Mouse (Mus musculus): Measurements from ENCODE around the gene Gm5799.
"Not testable (repeated sequence)": the region's sequence is repeated elsewhere in the genome, so short reads cannot be mapped to it uniquely, and the experiment has no call there.

Gm5799 gene

DNA sequence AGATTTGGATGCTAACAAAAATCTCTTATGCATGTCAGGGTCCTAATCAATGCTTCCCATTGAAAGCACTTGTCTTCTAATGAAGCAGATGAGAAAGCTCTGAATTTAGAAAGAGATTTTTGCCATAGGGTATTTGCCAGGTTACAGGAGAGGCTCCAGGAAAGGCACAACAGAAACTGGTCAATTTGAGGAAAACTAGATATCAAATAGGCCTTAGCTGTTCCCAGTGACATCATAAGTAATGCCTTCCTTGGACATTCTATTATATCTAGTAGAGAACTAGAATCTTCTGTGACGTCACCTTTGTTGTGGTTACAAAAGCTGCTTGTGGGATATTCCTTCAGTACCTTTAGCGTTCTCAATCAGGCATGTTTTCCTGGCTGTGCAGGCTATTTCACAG is at the start of gene Gm5799:
TSS of gene Gm5799 (plus strand) at position 301 of the 400 bp plus-strand sequence.
- DNase-seq, result not testable (repeated sequence)

DNA sequence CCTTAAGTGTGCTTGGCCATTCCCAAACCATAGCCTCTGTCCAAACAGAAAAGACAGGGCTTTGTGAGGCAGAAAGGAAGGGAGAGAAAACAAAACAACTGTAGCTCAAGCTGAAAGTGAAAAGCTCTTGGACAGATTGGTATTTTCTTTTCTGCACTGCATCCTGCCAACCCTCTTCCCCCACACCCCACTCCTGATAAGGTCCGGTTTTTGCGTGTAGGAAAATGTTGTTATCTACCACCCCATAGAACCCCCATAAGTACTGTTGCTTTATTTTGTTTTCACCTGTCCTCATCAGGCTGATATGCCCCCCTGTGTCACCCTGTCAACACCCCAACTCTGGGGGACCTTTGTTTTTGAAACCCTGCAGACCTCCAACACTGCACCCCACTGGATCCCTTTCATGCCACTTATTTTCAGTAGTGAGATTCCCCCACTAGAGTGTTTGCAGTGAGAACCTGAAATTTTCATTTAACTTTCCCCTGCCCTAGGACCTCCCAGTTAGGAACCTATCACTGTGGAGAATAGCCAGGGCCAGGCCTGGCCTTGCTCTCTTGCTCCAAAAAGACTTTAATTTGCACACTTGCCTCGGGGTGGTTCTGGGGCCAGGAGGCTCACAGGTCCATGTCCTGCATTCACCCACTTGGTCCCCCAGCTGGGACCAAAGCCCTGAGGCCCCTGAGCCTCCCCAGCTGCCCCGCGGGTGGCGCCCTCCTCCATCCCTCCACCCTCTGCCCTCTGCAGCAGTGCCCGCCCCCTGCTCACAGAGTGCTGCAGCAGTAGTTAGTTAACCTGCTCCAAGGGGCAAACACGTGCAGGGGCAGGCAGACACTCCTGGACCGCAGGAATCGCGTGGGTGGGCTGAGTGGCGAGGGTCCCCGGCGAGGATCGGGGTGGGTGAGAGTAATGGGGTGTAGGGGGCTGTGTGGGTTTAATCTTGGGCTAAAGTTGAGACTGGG is 12.0 kb upstream of the Gm5799 start:
- not testable (repeated sequence) for DNase-seq

DNA sequence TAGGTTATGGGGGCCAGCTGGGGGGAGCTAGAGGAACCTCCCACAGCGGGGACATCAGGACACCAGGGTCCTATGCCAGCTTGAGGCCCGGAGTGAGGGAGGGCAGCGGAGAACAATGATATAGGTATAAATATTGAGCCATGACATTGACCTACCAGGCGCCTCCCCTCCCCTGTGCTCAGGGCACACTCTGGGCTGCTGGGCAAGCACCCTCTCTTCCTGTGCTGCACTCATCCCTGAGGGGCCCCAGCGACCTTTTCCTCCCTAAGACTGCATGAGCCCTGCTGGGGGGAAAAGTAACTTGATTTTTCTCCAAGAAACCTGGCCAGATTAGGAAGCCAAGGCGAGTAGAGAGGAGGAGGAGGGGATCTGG is 11.4 kb upstream of the Gm5799 start:
- not testable (repeated sequence) for DNase-seq

DNA sequence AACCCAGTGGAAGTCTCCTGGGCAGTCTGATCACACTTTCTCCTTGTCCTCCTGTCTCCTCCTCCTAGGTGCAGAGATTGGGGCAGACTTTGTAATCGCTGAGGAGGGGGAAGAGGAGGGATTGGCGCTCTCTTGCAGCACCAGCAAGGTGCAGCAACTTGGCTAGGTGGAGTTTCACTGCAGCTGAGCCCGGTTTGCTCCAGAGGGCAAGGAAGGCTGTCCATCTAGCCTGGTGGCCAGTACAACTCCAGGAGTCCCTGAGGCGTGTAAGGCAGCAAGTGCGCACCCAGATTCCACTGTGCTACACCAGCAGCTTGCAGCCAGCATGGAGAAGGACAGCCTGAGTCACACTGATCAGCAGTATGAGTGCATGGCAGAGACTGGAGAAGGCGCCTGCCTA is 11.0 kb upstream of the Gm5799 start:
- not testable (repeated sequence) for DNase-seq

DNA sequence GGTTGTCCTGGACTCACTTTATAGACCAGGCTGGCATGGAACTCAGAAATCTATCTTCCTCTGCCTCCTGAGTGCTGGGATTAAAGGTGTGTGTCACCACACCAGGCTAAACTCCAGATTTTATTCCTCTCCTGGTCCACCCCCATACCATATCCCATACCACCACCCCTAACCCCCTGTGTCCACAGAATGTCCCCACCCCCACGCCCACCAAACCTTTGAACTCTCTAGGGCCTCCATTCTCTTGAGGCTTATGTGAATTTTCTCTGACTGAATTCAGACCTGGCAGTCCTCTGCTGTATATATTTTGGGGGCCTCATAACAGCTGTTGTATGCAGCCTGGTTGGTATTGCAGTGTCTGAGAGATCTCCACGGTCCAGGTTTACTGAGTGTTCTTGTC is 5.2 kb upstream of the Gm5799 start:
- not testable (repeated sequence) for DNase-seq

DNA sequence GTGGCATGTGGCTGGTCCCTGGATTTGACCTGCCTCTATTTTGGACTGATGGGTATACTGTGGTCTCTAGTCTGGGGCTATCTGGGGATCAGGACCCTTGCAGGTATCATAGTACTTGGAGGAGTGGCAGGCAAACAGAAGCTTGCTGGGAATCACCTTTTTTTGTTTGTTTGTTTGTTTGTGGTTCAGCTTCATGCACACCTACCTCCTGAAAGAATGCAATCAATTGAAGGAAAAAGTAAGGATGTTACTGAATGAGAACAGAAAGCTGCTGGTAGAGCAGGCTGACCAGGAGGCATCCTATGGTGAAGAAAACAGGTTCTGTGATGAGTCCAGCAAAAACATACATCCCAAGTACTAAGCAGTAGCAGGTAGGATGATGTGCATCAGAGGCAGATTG is 2.9 kb downstream of the Gm5799 start:
- DNase-seq, result not testable (repeated sequence)

DNA sequence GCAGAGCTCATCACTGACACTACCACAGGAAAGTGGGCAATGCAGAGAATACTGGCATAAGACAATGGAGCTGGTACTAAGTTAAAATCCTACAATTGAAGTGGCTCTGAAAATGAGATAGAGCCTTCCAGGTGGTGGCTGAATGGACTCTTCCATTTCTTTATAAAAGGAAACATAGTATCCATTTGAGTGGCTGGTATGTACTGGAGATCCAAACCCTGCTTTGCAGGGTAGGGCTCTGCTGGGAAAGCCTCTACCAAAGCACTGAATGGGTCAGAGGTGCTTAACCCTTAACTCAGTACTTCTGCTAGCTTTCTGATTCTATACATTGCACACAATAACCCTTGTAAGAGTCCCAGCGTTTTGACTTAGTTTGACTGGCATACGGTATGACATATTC is 8.9 kb downstream of the Gm5799 start:
- not testable (repeated sequence) for DNase-seq

DNA sequence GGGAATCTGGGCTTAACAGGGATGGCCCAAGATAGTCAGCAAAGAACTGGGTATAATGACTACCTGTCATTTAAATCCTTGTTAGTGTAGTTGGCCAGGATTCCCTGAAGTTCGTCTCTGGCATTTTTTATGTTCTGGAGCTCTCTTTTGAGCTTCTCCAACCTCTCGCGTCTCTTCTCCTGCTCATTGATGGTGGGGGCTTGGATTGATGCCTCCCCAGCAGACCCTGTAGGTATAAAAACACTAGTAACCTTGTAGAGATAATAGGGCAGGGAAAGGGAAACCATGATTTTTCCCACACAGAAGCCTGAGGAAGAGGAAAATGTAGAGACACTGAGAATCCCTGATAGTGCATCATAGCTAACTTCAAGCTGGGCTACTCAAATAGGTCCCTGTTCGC is 34.6 kb downstream of the Gm5799 start:
- not testable (repeated sequence) for DNase-seq

DNA sequence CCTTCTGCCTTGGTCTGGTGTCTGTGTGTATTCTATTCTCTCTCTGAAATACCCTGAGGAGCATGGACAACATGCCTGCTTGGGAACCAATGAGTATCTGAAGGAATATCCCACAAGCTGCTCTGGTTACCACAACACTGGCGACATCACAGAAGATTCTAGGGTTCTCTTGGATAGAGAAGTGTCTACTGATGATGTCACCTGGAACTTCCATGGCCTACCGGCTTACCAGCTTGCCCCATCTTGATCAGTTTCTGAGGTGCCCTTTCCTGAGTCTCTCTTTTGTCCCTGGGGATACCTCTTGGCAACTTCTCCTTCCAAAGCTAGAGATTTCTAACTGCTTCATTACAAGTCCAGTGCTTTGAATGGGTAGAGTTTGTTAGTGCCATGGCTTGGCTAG is 35.7 kb downstream of the Gm5799 start, which contains the start of gene Gm17654:
TSS of gene Gm17654 (minus strand) at position 101 of the 400 bp plus-strand sequence.
- DNase-seq, result not testable (repeated sequence)

Measured in cerebellum, postnatal 10 days (tissue).